Mouse (Mus musculus) frontal cortex, postnatal 36 days (tissue): ENCODE results near the gene Sympk.
"Not testable (repeated sequence)": the region's sequence is repeated elsewhere in the genome, so short reads cannot be mapped to it uniquely, and the experiment has no call there.

ENCODE experiments used
- DNase-seq, 2 experiments: peaks; one replicate each; pipeline ENCODE4 v3.0.0; 2022; ENCODE audit warnings: low spot score in 2 of 2

Sympk gene

DNA sequence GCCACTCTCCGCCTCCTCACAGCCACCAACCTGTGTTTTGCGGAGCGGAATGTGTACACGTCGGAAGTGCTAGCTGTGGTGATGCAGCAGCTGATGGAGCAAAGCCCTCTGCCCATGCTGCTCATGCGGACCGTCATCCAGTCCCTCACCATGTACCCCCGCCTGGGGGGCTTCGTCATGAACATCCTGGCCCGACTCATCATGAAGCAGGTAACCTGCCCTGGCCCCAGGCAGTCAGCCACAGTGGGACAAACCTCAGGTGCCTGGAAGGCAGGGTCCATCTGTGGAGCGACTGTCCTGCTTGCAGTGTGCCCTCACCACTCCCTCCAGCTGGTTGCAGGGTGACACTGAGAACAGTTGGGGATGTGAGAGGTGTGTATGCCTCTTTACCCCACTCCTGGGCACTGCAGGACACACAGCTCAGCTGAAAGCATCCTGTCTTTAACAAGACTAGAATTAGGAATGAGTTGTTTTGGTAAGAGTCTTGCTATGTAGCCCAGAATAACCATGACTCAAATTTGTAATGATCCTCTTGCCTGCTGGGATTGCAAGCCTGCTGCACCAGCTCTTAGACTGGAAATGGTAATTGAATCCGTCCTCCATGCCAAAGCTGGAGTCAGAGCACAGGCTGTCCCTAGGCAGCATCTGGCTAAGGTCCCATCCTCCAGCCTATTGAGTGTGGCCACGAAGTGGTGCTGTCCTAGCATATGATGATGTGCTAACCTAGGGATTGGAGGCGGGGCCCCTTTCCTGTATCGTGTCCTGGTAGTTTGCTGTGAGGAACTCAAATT lies 28.4 kb downstream of the Sympk start:
- DNase-seq: peak; percentile 64 to 68

DNA sequence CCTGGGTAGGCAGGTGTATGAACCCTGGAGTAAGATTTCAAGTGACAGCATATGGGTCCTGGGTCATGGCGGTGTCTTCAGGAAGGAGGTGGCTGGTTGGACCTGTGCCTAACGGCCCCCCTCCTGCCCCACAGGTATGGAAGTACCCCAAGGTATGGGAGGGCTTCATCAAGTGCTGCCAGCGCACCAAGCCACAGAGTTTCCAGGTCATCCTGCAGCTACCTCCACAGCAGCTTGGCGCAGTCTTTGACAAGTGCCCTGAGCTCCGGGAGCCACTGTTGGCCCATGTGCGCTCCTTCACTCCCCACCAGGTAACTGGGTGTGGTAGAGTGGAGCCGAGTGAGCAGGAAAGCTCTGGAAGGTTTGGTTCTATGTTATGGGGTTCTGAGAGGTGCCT lies 29.0 kb downstream of the Sympk start:
- no peak for DNase-seq

DNA sequence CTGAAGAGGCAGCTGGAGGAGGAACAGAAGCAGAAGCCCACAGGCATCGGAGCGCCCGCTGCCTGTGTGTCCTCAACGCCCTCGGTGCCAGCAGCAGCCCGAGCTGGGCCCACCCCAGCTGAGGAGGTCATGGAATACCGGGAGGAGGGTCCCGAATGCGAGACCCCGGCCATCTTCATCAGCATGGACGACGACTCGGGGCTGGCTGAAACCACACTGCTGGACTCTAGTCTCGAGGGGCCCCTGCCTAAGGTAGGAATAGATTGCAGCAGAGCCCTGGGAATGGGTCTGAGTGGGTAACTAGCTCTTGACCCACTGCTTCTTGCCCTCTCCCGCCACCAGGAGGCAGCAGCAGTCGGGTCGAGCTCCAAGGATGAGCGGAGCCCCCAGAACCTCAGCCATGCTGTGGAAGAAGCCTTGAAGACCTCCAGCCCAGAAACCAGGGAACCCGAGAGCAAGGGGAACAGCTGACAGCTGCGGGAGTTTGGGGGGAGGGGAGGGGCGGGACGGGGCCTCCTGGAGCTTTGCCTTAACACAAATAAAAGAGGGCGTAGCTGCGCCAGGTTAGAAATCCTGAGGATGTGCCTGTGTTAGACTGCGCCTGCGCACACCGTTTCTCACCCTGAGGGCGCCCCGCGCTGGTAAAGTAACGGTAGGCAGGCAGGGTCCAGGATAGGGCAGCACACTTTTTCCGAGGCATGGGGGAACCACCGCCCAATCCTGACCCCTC lies 30.0 kb downstream of the Sympk start, which contains the start of gene Rsph6a:
Gene Rsph6a, plus strand, starts transcription at position 644 of the 730 bp plus-strand sequence.
- no peak for DNase-seq

DNA sequence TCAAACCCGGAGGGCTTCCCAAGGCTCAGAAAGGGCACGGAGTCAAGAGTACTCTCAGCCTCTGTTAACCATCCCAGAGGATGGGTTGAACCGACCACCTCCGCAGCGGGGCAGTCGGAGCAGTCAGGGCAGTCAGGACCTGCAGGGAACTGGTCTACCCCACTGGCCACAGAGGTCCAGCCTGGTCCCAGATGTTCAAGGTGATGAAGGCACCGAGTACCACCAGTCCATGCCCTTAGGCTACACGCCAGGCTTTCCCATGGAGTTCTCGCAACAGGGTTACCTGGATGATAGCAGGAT lies 30.6 kb downstream of the Sympk start:
- DNase-seq: no peak

DNA sequence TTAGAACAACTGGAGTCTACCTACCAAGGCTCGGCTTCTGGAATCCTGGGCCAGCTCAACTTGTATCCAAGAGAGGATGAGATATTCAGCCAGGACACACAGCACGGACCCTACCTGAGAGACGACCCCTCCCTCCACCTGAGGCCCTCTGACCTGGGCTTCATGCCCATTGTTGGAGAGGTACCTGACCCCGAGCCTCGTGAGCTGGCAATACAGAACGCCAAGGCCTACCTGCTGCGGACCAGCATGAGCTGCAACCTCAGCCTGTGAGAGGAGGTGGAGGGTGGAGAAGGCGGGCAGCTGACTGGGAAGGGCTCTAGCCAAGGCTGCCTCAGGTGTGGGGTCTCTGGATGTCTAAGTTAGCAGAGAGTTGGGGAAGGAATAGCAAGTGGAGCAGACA lies 30.9 kb downstream of the Sympk start:
- no peak for DNase-seq

DNA sequence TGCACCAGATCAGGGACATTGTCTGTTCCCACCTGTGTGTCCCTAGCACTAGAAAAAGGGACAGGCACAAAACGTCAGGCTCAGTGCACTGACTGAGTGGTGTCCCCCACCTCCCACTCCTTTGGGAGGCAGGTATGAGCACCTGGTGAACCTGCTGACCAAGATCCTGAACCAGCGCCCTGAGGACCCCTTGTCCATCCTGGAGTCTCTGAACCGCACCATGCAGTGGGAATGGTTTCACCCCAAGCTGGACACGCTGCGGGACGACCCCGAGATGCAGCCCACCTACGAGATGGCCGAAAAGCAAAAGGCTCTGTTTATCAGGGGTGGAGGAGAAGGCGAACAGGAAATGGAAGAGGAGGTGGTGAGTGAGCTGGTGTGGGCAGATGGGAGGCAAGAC lies 33.2 kb downstream of the Sympk start:
- DNase-seq: no peak

DNA sequence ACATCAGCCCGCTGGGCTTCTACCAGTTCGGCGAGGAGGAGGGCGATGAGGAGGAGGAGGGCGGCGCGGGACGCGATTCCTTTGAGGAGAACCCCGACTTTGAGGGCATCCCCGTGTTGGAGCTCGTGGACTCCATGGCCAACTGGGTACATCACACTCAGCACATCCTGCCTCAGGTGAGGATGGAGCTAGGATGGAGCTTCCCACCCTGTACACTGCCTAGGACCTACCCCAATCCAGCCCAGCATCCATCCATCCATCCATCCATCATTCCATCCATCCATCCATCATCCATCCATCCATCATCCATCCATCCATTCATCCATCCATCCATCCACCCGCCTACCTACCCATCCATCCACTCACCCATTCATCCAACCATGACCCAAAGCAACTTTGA lies 41.7 kb downstream of the Sympk start:
- peak in 1 of 2 experiments; percentile 2 for DNase-seq

DNA sequence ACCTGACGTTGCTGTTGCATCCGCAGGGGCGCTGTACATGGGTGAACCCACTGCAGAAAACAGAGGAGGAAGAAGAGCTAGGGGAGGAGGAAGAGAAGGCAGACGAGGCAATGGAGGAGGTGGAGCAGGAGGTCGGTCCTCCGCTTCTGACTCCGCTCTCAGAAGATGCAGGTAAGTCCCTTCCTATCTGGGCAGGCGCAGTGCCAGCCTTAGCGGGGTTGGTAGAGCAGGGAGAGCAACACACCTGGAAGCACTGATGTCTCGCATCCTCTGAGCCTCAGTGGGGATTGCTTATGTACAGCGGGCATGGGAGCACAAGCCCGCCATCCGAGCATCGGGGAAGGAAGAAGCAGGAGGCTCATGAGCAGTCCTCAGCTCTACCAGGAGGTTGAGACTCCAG lies 42.9 kb downstream of the Sympk start:
- no peak for DNase-seq

DNA sequence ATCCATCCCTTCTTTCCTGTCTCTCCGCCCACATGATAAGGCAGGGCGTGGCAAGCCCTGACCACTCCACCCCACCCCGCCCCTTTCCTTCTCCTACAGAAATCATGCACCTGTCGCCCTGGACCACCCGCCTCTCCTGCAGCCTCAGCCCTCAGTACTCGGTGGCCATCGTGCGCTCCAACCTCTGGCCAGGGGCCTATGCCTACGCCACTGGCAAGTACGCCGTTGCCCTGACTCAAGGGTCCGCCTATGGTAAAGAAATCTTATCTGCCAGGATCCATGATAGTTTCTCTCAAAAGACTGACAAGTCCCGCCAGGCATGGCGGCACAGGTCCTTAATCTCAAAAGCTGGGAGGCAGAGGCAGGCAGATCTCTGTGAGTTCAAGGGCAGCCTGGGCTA lies 43.8 kb downstream of the Sympk start:
- no peak for DNase-seq

DNA sequence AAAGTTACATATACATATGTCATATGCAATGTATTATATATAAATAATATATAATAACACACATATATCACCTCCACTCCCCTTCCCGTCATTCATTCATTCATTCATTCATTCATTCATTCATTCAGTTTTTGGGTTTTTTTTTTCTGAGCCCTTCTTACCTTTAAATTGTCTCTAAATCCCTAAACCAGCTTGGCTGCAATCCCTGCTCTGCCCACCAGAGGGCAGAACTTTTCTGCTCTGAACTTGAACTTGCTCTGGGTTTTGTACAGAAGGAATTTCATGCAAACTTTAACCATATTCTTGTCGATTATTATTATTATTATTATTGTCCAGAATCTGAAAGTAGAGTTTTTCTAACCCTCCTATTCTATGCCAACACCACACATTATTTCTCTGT lies 44.5 kb downstream of the Sympk start:
- DNase-seq: peak in 1 of 2 experiments; percentile 81

DNA sequence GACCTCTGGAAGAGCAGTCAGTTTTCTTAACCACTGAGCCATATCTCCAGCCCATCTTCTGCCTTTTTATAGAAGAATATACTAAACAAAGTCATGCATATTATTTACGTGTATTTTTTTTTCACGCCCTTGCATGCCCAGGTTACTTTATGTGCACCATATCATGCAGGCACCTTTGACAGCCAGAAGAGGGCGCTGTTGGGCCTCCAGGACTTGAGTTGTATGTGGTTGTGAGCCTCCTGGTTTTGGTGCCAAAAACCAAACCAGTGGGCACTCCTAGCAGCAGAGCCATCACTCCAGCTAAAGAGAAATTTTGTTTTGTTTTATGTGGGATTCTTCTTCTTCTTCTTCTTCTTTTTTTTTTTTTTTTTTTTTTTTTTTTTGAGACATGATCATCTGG lies 45.3 kb downstream of the Sympk start:
- no peak for DNase-seq

DNA sequence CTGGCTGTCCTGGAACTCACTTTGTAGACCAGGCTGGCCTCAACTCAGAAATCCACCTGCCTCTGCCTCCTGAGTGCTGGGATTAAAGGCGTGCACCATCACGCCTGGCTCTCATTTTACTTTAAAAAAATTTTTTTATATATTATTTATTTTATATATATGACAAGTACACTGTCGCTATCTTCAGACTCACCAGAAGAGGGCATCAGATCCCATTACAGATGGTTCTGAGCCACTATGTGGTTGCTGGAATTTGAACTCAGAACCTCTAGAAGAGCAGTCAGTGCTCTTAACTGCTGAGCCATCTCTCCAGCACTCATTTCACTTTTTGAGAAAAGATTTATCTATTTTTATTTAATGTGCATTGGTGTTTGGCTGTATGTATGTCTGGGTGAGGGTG lies 46.8 kb downstream of the Sympk start:
- not testable (repeated sequence) for DNase-seq

DNA sequence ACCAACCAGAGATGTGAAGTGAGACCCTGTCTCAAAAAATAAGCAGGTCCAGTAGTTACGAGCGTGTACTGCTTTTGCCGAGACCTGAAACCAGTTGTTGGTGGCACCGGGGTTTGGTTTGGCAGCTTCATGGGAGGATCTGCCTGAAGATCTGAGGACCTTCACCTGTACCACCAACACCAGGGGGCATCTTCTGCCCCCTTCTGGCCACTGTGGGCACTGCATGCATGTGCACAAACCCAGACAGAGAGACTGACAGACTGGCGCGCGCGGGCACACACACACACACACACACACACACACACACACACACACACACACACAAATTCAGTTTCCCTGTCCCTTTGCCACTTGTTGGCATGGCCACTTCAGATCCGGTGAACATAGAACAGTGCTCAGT lies 49.3 kb downstream of the Sympk start:
- peak in 1 of 2 experiments; percentile 18 for DNase-seq

DNA sequence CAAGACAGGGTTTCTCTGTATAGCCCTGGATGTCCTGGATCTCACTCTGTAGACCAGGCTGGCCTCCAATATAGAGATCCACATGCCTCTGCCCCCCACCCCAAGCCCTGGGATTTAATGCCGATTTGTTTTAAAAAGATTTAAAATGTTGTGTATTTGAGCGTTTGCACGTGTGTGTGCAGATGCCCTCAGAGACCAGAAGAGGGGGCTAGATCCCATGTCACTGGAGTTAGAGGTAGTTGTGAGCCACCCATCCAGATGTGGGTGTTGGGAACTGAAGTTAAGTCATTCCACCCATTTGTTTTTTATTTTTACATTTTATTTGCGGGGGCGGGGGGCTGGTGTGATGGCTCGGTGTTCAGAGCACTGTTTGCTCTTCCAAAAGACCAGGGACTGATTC lies 50.3 kb downstream of the Sympk start:
- no peak for DNase-seq

DNA sequence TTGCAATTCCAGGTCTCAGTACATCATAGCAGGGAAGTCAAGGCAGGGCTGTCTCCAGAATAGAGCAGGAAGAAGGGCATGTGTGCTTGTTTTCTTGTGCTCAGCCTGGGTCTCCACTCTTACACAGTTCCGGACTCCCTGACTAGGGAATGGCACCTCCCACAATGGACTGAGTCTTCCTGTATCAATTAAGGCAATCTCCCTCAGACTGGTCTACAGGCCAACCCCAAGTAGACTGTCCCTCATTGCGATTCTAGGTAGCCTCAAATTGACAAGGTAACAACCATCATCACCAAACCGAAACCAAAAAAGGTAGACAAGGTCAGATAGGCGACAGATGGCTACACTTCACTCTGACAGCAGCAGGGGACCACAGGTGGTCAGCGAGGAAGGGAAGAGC lies 51.1 kb downstream of the Sympk start:
- DNase-seq: no peak

DNA sequence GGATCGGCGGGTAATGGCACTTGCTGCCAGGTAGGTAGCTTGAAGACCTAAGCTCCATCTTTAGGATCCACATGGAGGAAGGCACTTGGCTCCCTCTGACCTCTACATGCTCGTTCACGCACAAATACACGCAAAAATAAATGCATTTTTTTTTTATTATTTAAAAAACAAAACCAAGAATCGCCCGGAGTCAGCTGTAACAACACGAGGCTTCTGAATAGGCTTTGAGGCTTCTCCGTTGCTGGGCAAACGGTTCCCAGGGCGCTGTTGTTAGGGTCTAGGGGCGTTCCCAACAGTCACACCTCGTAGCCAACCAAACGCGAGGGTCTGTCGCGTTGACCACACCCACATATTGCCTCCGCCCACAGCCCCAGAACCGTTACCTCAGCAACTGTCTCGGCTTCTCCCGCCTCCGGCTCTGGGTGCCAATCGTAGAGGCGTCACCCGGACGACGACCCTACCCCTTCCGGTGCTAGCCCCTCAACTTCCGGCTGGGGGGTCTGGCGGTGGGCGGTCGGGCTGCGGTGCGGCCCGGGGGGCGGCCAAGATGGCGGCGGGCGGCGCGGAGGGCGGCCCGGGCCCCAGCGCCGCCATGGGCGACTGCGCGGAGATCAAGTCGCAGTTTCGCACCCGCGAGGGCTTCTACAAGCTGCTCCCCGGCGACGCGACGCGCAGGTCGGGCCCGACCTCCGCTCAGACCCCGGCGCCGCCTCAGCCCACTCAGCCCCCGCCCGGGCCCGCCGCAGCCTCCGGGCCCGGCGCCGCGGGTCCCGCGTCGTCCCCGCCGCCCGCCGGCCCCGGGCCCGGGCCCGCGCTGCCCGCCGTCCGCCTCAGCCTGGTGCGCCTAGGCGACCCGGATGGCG lies 51.8 kb downstream of the Sympk start, which contains the start of gene Dmwd:
Gene Dmwd, plus strand, starts transcription at position 505 of the 863 bp plus-strand sequence.
- peak; percentile 94 to 98 for DNase-seq

DNA sequence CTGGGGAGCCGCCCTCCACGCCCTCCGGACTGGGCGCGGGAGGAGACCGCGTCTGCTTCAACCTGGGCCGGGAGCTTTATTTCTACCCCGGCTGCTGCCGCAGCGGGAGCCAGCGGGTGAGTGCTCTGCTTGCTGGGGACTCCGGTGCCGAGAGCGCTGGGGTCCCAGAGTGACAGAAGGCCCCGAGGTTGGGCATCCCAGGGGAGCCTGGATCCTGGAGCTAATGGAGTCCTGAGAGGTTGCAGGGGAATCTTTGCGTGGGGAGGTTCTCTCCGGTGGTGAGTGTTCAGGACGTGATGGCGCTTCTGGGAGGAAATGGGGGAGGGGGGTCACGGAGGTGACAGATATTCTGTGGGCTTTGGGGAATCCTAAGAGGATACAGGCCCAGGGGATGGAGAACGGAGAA lies 52.4 kb downstream of the Sympk start:
- no peak for DNase-seq

DNA sequence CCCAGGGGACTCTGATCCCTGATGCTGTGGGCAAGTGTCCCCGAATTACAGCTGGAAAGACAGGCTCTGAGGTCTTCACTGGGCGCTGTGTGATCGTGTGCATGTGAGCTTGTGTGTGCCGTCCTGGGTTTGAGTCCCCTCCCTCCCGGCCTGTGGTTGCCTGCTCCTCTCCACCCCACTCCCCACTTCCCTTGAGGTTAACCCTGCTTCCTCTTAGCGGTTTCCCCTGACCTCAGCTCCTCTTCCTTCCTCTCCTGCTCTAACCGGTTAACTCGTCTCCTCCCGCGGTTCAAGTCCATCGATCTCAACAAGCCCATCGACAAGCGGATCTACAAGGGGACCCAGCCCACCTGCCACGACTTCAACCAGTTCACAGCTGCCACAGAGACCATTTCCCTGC lies 53.6 kb downstream of the Sympk start:
- no peak for DNase-seq

DNA sequence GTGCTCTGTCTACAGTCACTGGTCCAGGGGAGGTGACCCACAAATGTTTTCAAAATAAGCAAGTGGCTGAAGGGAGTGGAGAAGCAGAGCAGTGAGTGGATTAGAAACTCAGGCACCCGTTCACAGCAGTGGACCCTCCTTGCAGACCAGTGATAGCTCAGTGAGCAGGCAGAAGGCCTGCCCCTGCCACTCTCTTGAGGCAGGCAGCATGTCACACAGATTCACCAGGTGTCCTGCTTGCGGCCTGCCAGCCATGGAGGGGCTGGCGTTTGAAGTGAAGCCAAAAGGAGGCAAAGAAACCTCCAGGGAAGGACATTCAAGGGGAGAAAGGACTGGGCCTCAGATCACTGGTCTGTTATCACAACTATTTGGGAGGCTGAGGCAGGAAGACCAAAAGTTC lies 54.6 kb downstream of the Sympk start:
- no peak for DNase-seq

DNA sequence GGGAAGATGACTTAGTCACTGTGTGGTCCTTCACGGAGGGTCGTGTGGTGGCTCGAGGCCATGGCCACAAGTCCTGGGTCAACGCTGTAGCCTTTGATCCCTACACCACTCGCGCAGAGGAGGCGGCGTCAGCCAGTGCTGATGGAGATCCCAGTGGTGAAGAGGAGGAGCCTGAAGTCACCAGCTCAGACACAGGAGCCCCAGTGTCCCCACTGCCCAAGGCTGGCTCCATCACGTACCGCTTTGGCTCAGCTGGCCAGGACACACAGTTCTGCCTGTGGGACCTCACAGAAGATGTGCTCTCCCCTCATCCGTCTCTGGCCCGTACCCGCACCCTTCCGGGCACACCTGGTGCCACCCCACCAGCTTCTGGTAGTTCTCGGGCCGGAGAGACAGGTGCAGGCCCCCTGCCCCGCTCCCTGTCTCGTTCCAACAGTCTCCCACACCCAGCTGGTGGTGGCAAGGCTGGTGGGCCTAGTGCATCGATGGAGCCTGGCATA lies 56.3 kb downstream of the Sympk start:
- DNase-seq: no peak

DNA sequence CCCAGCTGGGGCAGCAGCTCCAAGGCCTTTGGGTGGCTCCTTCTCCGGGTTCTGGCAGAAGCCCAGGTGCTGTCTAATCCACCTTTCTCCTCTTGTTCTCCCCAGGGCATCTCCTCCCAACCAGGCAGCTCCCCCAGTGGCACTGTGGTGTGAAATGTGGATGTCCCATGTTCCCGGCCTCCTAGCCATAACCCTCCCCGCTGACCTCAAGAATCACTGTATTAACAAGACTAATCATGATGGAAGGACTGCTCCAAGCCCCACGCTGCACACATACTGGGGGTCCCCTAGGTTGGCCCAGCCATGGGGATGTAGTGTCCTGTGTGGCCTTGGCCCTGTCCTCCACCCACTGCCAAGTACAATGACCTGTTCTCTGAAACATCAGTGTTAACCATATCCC lies 58.0 kb downstream of the Sympk start:
- no peak for DNase-seq

DNA sequence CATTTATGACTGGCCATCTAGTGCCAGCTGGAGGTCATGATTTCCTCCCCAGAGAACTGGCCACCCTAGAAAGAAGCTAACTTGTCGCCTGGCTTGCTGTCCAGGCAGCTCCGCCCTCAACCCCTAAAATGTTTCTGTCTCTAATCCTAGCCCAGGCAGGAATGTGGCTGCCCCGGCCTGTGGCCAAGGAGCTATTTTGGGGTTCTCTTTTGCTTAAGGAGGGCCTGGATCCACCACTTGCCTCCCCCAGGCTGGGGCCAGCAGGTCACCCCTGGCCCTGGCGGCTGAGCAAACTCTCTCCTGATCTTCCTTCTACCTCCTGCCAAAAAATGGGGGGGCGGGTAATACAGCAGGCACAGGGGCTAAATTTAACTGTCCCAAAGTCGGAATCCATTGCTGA lies 58.9 kb downstream of the Sympk start:
- DNase-seq: no peak
